Mouse (Mus musculus) midbrain, embryonic 13.5 days (tissue): ENCODE measurements around the gene Cemip2. TPM values are rescaled to one million over a fixed set of nuclear protein-coding genes. Genes with fewer than 3 reads are reported as not detected.

Experiments
- ATAC-seq: fragments of 200-750 bp; cut with Nextera tagmentation; 2 replicates; pipeline ENCODE4 v1.8.0; 2017; ENCODE audit warnings: mild to moderate bottlenecking, moderate TSS enrichment, moderate library complexity
- H3K27ac ChIP-seq: fragments of 300-500 bp; sonication (generic); 2 replicates; pipeline ENCODE4 v1.5.1; 2015; ENCODE audit warnings: inconsistent platforms, mild to moderate bottlenecking, moderate library complexity
- H3K27me3 ChIP-seq: fragments of 300-500 bp; sonication (generic); 2 replicates; pipeline ENCODE4 v1.6.1; 2015; ENCODE audit warnings: mild to moderate bottlenecking, inconsistent platforms
- H3K36me3 ChIP-seq: fragments of 300-500 bp; sonication (generic); 2 replicates; pipeline ENCODE4 v1.6.1; 2015; ENCODE audit warnings: mild to moderate bottlenecking, inconsistent platforms
- H3K4me1 ChIP-seq: fragments of 300-500 bp; sonication (generic); replicated peaks from 2 replicates; pipeline ENCODE4 v1.6.1; 2015; ENCODE audit warnings: inconsistent platforms
- H3K4me2 ChIP-seq: fragments of 300-500 bp; sonication (generic); replicated peaks from 2 replicates; pipeline ENCODE4 v1.6.1; 2015; ENCODE audit warnings: moderate library complexity, mild to moderate bottlenecking, inconsistent platforms
- H3K4me3 ChIP-seq: fragments of 300-500 bp; sonication (generic); replicated peaks from 2 replicates; pipeline ENCODE4 v1.5.1; 2015; ENCODE audit warnings: mild to moderate bottlenecking, inconsistent platforms
- H3K9ac ChIP-seq: fragments of 300-500 bp; sonication (generic); replicated peaks from 2 replicates; pipeline ENCODE4 v1.6.1; 2015; ENCODE audit warnings: mild to moderate bottlenecking, inconsistent platforms
- H3K9me3 ChIP-seq: fragments of 300-500 bp; sonication (generic); 2 replicates; pipeline ENCODE4 v1.6.1; 2016; ENCODE audit warnings: mild to moderate bottlenecking, inconsistent platforms
- WGBS: fragments of 180-500 bp; shearing (Covaris S2); methylation state at CpG from one replicate; pipeline ENCODE4 v1.1.7; 2015; 5-methylcytosine and 5-hydroxymethylcytosine counted together
- polyA plus RNA-seq: library from polyadenylated mRNA; unstranded; fragments of >200 nt; fragmentation: Nextera tagmentation; extraction: Ambion mirVana; gene quantifications from 2 replicates; pipeline ENCODE4 v1.2.1, GENCODE M21; 2015

The Cemip2 gene
- polyA plus RNA-seq, 1 experiment from 2014 or later, result 73.8 TPM

DNA sequence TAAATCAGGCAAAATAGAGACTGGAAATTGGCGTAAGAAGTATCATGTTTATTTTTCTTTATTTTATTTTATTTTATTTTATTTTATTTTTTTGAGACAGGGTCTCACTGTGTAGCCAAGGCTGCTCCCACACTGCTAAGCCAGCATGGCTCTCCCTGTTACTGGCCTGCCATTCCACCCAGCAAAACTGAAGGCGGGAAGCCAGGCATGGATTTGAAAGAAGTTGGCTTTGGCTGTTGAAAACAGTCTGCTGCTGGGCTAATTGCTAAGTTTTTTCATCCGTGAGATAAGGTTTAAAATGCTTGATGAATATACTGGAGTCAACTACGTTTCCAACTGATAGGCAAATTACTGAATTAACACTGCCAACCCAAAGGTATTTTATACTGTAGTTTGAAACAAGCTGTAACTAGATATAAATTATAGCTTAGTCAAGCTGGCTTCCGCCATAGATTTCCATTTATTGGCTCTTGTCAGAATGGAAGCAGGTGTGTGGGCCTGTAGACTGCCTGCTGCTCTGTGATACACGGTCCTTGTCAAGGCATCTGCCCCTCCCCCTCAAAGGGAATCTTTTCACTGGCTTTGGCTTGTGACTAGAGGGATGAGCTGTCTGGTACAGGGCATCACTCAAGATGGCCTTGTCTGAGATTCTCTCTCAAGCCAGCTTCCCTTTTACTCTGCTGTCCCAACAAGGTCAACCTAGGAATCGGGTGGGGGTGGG, 3.1 kb downstream of the Cemip2 start:
- Histone ChIP-seq H3K9me3 (no peaks in the 10 kb centered on the region), H3K27ac (peak overlapping the region; percentile 96), H3K4me3 (peak overlapping the region; percentile 86), H3K27me3 (no peaks in the 10 kb centered on the region), H3K36me3 (no peaks in the 10 kb centered on the region), H3K9ac (peak overlapping the region; percentile 92), H3K4me2 (peak overlapping the region; percentile 82), H3K4me1 (peaks cover 76% of the 10 kb centered on the region)
- WGBS, result 33% methylated on average over 7 of the region's 7 CpGs
- peak; percentile 25; the same call in 1 of the 2 replicates for ATAC-seq

GRCm38 (mm10) chr19:21781787-21782432, 3.8 kb downstream of the Cemip2 start:
- 32% methylated on average over 12 of the region's 12 CpGs for whole genome bisulfite sequencing
- Histone ChIP-seq H3K4me3 (peak overlapping the region; percentile 86), H3K36me3 (no peaks in the 10 kb centered on the region), H3K4me1 (peaks cover 82% of the 10 kb centered on the region), H3K9me3 (no peaks in the 10 kb centered on the region), H3K27ac (peak overlapping the region; percentile 96), H3K9ac (peak overlapping the region; percentile 92), H3K4me2 (peak overlapping the region; percentile 82), H3K27me3 (no peaks in the 10 kb centered on the region)
- ATAC-seq, result no peak

- no peak for ATAC-seq
- peak overlapping the region; percentile 52 for H3K4me2 ChIP-seq
- 67% methylated on average over 3 of the region's 3 CpGs for WGBS
Measured at GRCm38 (mm10) chr19:21783717-21784116, 5.6 kb downstream of the Cemip2 start.

GRCm38 (mm10) chr19:21784331-21785131, 6.4 kb downstream of the Cemip2 start:
- 8% methylated on average over 8 of the region's 8 CpGs for WGBS
- no peaks in the 10 kb centered on the region for H3K36me3 ChIP-seq
- peak overlapping the region; percentile 52 for H3K4me2 ChIP-seq
- peak overlapping the region; percentile 26 for H3K4me3 ChIP-seq
- peak overlapping the region; percentile 66 for H3K9ac ChIP-seq
- peak overlapping the region; percentile 99 for H3K27ac ChIP-seq
- H3K4me1 ChIP-seq, result peaks cover 95% of the 10 kb centered on the region
- H3K27me3 ChIP-seq, result no peaks in the 10 kb centered on the region
- ATAC-seq, result peak; percentile 85
- no peaks in the 10 kb centered on the region for H3K9me3 ChIP-seq

More at GRCm38 (mm10) chr19:21783717-21784116, 5.6 kb downstream of the Cemip2 start:
- Histone ChIP-seq H3K4me3 (peak overlapping the region; percentile 26; the same call in 1 of the 2 replicates), H3K9me3 (no peaks in the 10 kb centered on the region), H3K9ac (no peak overlapping the region), H3K27me3 (no peaks in the 10 kb centered on the region), H3K27ac (peak overlapping the region; percentile 99), H3K4me1 (peaks cover 91% of the 10 kb centered on the region), H3K36me3 (no peaks in the 10 kb centered on the region)

- 0% methylated on average over 3 of the region's 3 CpGs for WGBS
- Histone ChIP-seq H3K4me2 (peak overlapping the region; percentile 52), H3K9ac (peak overlapping the region; percentile 66), H3K4me1 (peaks cover 95% of the 10 kb centered on the region), H3K36me3 (no peaks in the 10 kb centered on the region), H3K4me3 (peak overlapping the region; percentile 26; the same call in 1 of the 2 replicates), H3K27me3 (no peaks in the 10 kb centered on the region), H3K27ac (peak overlapping the region; percentile 99), H3K9me3 (no peaks in the 10 kb centered on the region)
- peak; percentile 2 for ATAC-seq
Measured at GRCm38 (mm10) chr19:21785132-21785528, 7.0 kb downstream of the Cemip2 start.

DNA sequence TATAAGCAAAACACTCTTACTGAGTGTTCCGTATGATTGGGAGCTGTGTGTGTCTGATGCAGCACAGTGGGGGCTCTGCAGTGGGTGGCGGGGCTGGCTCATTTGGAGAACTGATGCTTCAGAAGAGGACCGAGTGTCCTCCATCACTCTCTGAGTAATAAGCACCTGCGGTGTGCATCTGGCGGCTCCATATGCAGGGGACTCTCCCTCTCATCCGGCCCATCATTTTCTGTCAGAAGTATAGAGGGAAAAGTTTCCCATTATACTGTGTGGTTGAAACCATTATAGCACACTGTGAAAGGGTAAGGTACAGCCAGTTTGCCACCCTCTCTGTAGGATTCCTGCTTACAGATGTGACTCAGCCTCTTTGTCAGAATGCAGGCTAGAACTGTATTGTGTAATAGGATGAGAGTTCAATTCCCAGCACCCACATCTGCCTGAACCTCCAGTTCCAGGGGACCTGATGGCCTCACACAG, 8.9 kb downstream of the Cemip2 start:
- 0 out of 2 replicates have a peak overlapping the region, but pooled peaks have one; percentile 29 for H3K9ac ChIP-seq
- H3K4me2 ChIP-seq, result peak overlapping the region; percentile 33; the same call in 1 of the 2 replicates
- H3K27me3 ChIP-seq, result no peaks in the 10 kb centered on the region
- H3K9me3 ChIP-seq, result no peaks in the 10 kb centered on the region
- no peak for ATAC-seq
- no peak overlapping the region for H3K4me3 ChIP-seq
- peak overlapping the region; percentile 84 for H3K27ac ChIP-seq
- 49% methylated on average over 6 of the region's 6 CpGs for WGBS
- H3K4me1 ChIP-seq, result peaks cover 90% of the 10 kb centered on the region
- no peaks in the 10 kb centered on the region for H3K36me3 ChIP-seq

DNA sequence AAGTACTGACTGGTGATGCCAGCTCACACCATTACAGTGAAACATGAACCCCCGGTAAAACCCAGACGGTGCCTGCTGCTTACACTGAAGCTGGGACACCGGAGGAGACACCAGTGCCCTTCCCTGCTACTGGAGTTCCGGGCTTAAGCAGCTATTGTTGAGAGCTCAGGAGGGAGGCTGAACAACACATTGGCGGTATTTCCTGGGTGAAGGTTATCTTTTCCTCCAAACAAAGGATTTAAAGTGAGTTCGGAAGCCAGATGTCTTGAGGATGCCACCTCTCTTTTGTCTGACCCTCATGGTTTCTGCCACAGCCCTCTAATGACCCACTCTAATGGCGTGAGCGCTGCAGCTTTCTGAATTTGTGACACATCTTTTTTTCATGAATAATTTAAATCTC, 10.9 kb downstream of the Cemip2 start:
- Histone ChIP-seq H3K4me3 (peak overlapping the region; percentile 12), H3K36me3 (peaks cover 18% of the 10 kb centered on the region), H3K9ac (peak overlapping the region; percentile 47)

GRCm38 (mm10) chr19:21789676-21790075, 11.5 kb downstream of the Cemip2 start:
- ATAC-seq, result peak; percentile 85

More for the DNA sequence above, 10.9 kb downstream of the Cemip2 start:
- no peaks in the 10 kb centered on the region for H3K9me3 ChIP-seq
- H3K27ac ChIP-seq, result peak overlapping the region; percentile 94
- peaks cover 76% of the 10 kb centered on the region for H3K4me1 ChIP-seq
- ATAC-seq, result no peak
- no peaks in the 10 kb centered on the region for H3K27me3 ChIP-seq
- 5% methylated on average over 8 of the region's 8 CpGs for WGBS
- peak overlapping the region; percentile 40 for H3K4me2 ChIP-seq

GRCm38 (mm10) chr19:21791386-21791785, 13.2 kb downstream of the Cemip2 start:
- no peaks in the 10 kb centered on the region for H3K27me3 ChIP-seq
- ATAC-seq, result no peak
- H3K27ac ChIP-seq, result 0 out of 2 replicates have a peak overlapping the region, but pooled peaks have one; percentile 46
- no peak overlapping the region for H3K9ac ChIP-seq
- H3K4me2 ChIP-seq, result no peak overlapping the region
- no peak overlapping the region for H3K4me3 ChIP-seq
- peaks cover 52% of the 10 kb centered on the region for H3K4me1 ChIP-seq
- H3K9me3 ChIP-seq, result no peaks in the 10 kb centered on the region
- 64% methylated on average over 3 of the region's 3 CpGs for WGBS
- H3K36me3 ChIP-seq, result peaks cover 35% of the 10 kb centered on the region

More at GRCm38 (mm10) chr19:21789676-21790075, 11.5 kb downstream of the Cemip2 start:
- H3K36me3 ChIP-seq, result peaks cover 23% of the 10 kb centered on the region
- H3K4me2 ChIP-seq, result peak overlapping the region; percentile 40
- 4% methylated on average over 6 of the region's 6 CpGs for WGBS
- peak overlapping the region; percentile 39; the same call in 1 of the 2 replicates for H3K9ac ChIP-seq
- no peaks in the 10 kb centered on the region for H3K27me3 ChIP-seq
- H3K4me1 ChIP-seq, result peaks cover 69% of the 10 kb centered on the region
- no peak overlapping the region for H3K4me3 ChIP-seq
- H3K27ac ChIP-seq, result peak overlapping the region; percentile 94
- no peaks in the 10 kb centered on the region for H3K9me3 ChIP-seq

DNA sequence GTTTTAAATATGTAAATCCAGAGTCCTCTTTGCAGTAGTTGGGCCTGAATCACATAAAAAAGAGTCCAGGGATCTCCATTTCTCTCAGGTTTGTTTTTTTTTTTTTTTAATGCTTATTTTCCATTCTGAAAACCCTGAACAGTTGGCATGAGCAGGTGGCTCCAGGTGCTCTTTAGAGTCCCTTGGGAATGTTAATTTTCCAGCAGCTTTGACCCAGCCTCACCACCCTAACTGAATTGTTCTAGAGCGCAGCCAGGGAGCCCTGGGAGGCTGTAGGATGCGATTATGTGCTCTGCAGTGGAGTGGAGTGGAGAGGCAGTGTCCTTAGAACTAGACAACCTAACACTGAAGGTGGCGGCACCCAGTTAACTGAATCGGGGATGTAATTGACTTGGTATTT, 13.7 kb downstream of the Cemip2 start:
- no peak overlapping the region for H3K4me2 ChIP-seq
- no peak overlapping the region for H3K4me3 ChIP-seq
- WGBS, result 65% methylated on average over 4 of the region's 4 CpGs
- H3K4me1 ChIP-seq, result peaks cover 49% of the 10 kb centered on the region
- 0 out of 2 replicates have a peak overlapping the region, but pooled peaks have one; percentile 14 for H3K9ac ChIP-seq
- no peak for ATAC-seq
- no peaks in the 10 kb centered on the region for H3K27me3 ChIP-seq
- peaks cover 37% of the 10 kb centered on the region for H3K36me3 ChIP-seq
- H3K27ac ChIP-seq, result peak overlapping the region; percentile 71
- H3K9me3 ChIP-seq, result no peaks in the 10 kb centered on the region

DNA sequence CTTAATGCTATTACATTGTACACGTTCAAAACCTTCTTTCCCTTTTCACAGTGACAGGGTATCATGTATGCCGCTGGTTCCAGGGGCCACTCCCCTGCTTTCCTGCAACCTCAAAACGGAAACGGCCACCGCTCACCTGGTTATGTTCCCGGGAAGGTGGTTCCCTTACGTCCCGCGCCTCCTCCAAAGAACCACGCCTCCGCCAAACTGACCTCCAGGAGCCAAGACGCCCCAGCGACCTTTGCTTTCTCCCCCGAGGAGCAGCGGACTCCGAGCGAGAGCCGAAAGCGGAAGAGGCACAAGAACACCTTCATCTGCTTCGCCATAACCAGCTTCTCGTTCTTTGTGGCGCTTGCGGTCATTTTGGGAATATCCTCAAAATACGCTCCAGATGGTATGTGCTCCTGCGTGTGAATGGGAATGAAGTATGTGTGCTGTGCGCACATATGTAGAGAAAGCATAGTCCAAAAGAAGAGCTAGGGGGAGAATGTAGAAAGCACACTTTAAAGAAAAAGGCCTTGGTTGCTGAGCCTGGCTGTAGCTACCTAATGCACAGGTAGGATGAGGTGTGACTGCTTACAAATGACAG, 14.5 kb downstream of the Cemip2 start:
- Histone ChIP-seq H3K9me3 (no peaks in the 10 kb centered on the region), H3K27ac (no peak overlapping the region), H3K9ac (no peak overlapping the region), H3K4me2 (no peak overlapping the region), H3K27me3 (no peaks in the 10 kb centered on the region), H3K4me3 (no peak overlapping the region), H3K4me1 (peaks cover 47% of the 10 kb centered on the region), H3K36me3 (peaks cover 44% of the 10 kb centered on the region)
- ATAC-seq, result no peak
- 91% methylated on average over 26 of the region's 26 CpGs for WGBS
